Mouse (Mus musculus): ENCODE measurements around the gene Ggt5. TPM values are rescaled to one million over a fixed set of nuclear protein-coding genes. Genes with fewer than 3 reads are reported as not detected.

The Ggt5 gene
- total RNA-seq, 2 experiments from 2014 or later, result 10.8 to 13.1 TPM

DNA sequence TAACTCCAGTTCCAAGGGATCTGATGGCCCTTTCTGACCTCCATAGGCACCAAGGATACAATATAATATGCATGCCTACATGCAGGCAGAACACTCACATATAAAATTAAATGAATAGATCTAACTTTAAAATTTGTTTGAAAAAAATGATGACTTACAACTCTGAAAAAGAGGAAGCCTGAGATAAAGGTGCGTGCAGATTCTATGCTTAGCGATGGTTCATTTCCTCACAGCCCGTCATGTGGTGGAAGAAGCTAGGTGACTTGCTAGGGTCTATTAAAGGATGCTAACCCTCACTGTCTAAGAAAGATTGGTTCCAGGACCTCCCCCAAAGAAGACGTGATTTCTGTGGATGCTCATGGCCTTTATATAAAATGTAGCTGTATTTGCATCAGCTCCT is 26.9 kb downstream of the Ggt5 start:
- DNase-seq (ENCODE audit: low spot score in 2 of 2), result no peak

DNA sequence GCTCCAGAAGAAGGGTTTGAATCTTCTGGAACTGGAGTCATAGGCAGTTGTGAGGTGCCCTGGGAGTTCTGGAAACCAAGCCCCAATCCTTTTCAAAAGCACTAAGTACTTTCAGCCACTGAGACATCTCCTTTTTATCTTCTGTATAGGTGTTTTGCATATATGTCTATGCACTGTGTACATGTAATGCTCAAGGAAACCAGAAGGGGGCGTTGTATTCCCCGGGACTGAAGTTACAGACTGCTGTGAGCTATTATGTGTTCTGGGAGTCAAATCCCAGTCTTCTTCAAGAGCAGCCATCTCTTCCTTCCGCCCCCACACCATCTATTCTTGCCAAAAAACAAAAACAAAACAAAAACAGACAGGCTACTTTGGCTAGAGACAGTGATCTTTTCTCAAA is 31.7 kb downstream of the Ggt5 start:
- DNase-seq (ENCODE audit: low spot score in 2 of 2), result peak in 1 of 2 experiments; percentile 9

DNA sequence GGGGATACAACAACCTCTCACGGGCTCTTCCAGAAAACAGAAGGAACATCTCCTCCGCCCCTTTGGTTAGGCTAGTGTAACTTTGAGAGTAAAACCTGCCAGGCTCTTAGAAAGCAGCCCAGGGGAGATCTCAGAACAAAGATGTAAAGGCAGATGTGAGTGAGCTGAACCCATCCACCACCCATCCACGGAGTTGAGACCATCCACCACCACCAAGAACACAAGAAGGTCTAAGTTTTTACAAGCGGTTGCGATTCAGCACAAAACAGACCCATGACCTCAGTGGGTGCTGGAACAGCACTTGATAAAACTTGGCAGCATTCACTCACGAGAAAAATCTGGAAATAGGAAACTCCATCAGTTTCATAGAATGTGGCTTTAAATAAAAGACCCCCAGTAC is 36.8 kb downstream of the Ggt5 start:
- no peak for DNase-seq (ENCODE audit: low spot score in 2 of 2)

DNA sequence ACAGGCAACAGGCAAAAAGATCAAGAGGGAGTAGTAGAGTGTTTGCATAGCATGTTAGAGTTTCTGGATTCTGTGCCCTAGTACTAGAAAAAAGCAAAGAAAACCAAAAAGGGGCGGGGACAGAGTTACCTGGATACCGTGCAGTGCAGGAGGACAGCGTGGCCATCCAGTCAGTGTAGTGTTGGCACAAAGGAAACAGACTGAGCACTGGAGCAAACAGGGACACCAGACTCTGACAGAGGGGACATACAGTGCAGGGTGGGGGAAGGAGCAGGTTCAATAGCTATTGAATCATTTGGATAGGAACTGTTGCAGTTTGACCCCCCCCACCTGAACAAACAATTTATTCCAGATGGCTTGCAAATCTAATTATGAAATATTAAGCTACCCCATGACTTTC is 37.9 kb downstream of the Ggt5 start:
- no peak for DNase-seq (ENCODE audit: low spot score in 2 of 2)

DNA sequence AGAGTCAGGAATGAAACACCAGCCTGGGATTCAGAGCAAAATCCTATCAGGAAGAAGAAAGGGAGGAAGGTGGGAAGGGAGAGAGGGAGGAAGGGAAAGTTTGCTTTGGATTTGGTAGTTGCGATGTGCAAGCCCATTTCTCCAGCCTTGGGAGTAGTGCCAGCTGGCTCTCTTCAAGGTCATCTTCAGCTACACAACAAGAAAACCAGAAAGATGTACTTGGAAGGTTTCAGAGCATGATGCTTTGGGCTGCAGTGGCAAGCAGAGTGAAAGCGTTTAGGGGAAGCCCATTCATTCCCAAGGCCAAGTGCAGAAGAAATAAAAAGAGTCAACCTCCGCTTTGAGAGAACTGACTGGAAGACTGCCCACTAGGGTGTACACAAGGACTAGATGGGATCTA is 38.4 kb downstream of the Ggt5 start:
- peak in 1 of 2 experiments; percentile 35 for DNase-seq (ENCODE audit: low spot score in 2 of 2)

DNA sequence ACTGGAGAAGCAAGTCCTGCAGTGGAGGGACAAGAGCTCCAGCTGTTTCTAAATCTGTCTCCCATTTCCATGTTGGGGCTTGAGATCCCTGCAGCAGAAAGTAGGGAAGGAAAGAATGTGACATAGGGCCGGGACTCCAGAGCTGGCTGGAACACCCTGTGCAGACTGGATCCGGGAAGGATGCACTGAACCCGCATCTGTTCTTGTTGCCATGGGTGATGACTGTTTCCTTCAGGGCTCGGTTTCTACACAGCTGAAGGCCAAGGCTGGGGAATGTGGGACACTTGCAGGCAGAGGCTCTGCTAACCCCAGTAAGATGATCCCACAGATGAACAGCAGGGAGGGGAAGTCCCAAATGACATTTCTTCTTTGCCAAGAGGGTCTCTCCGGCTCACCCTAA is 43.5 kb downstream of the Ggt5 start:
- peak in 1 of 2 experiments; percentile 57 for DNase-seq (ENCODE audit: low spot score in 2 of 2)

DNA sequence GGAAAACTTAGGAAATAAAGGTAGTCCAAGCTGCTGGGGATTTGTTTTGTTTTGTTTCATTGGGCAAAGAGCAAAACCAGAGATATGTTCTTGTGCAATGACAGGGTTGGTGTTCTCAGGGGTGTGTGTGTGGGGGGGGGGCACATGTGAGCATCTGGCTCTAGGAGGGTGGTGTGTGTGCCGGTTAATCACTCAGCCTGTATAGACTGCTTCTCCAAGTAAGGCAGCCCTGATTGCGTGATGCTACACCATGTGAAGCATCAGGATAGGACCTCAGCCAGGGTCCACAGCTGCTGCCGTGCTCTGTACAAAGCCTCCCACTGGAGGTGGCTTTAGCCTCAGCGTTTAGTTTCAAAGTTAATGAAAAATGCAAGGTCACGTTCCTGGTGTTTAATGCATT is 43.9 kb downstream of the Ggt5 start:
- peak in 1 of 2 experiments; percentile 60 for DNase-seq (ENCODE audit: low spot score in 2 of 2)

DNA sequence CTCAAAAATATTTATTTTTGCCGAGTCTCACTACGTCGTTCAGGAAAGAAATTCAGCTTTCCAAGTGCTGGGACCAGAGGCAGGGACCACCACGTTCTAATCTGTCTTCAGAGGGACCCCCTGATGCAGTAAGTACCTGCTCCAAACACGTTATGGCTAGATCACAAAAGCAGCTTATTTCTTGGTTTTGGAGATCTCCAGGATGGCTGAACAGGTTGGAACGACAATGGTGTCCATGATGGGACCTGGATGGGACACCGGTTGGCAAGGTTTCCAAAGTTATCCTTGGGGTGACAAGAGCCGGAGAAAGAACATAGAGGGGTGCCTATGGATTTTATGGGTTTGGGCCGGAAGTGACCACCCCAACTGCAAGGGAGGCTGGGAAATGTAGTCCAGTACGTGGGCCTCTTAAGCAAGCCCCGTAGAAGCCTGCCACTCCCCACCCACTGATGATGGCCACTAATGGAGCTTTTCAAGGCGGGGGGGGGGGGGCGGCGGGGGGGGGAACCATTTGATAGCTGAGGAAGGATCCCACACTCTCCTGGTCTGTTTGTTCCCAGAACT is 44.5 kb downstream of the Ggt5 start:
- DNase-seq (ENCODE audit: low spot score in 2 of 2), result no peak

DNA sequence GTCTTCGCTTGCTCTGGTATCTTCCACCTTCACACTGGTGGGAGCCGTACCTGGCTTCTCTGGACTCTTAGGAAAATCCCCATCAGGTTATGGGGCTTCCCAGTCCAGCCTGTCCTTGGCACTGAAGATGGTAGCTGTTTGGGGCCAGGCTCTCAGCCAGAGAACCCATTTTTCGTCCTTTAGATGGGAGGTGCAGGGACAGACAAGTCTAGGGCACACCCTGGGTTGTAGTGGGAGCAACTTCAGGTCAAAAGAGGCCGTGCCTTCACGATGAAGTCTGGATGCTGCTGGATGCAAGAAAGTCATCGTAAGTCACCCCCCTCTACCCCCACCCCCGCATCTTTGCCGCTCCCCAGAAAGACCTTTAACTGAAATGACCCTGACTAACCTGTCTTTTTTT is 45.5 kb downstream of the Ggt5 start:
- no peak for DNase-seq (ENCODE audit: low spot score in 2 of 2)

DNA sequence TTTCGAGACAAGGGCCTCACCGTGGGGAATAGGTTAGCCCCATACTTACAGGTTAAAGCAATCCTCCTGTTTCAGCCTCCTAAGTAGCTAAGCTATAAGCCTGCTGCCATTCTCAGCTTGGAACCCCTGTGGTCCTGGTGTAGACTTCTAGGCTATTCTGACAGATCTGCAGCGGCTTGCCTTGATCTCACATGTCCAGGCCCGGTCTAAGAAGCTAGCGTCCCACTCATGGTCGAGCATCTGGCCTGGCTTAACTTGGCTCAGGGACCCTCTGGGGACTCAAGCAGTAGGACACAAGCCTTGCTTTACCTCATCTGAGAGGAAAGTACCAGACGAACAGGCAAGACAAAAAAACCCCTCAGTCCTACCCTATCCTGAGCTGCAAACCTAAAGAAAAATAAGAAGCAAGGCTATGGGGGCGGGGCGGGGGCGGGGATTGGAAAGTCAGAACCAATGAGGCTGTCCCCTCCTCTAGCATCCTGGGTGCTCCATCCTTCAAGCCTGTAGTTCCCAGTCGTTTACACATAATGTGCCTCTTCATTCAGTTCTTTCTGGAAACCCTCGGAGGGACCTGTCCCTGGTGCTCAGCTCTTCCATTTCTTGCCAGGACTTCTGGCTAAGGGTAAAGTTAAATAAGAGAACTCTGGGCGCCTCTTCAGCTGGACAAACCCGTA is 46.0 kb downstream of the Ggt5 start:
- no peak for DNase-seq (ENCODE audit: low spot score in 2 of 2)

DNA sequence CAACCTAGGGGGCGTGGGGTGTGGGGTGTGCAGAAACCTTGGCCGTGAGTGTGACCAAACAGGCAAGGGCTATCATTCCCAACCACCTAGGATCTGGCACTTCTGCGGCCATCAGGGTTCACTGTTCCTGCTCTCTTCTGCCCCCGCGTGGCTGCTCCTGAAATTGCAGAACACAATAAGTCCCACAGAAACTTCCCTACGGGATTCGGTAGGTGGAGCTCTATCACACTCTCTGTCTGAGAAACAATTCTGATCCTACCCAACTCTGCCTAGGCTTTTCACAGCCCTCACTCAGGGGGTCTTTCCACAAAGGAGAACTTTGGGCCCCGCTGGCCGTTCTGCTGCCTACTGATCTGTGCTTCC is 46.5 kb downstream of the Ggt5 start:
- peak; percentile 66 to 74 for DNase-seq (ENCODE audit: low spot score in 2 of 2)

DNA sequence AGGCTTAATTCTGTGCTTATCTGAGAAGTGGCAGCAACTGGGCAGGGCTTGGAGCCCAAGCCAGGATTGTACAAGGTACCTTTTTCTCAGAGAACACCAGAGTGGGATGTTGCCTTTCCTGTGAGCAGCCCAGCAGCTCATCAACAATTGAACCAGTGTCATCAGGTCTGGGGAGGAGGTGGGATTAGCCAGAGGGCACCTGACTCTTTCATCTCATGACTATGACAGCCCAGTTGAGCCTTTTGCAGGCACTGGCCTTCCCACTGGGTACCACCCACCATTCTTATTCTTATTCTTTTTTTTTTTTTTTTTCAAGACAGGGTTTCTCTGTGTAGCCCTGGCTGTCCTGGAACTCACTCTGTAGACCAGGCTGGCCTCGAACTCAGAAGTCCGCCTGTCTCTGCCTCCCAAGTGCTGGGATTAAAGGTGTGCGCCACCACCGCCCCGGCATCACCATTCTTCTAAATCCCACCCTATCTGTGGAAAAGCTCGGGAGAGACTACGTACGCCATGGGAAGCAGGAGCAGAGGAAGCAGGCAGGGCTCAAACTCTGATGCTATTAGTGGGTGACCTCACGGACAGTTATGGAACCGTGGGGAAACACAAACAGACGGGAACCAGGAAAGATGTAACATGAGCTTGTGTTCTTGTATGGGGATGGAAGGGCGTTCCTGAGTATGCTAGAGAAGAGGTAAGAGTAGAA is 47.1 kb downstream of the Ggt5 start:
- no peak for DNase-seq (ENCODE audit: low spot score in 2 of 2)

DNA sequence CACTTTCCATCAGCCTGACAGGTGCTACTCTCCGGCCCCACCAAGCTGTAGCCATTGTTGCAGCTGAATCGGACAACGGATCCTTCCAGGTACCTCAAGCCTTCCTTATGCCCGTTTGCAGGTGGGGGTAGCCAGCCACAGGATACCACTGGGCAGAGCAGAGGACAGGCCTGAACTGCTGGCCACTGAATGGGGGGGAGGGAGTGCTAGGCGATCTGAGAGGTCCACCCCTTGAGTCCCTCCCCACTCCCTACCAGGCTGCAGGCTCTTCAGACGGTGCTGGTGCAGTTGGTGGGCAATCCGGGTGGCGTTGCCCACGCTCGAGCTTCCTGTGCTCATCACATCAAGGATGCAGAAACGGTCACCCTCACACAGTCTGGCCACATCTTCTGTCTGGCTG is 48.6 kb downstream of the Ggt5 start:
- DNase-seq (ENCODE audit: low spot score in 2 of 2), result no peak

DNA sequence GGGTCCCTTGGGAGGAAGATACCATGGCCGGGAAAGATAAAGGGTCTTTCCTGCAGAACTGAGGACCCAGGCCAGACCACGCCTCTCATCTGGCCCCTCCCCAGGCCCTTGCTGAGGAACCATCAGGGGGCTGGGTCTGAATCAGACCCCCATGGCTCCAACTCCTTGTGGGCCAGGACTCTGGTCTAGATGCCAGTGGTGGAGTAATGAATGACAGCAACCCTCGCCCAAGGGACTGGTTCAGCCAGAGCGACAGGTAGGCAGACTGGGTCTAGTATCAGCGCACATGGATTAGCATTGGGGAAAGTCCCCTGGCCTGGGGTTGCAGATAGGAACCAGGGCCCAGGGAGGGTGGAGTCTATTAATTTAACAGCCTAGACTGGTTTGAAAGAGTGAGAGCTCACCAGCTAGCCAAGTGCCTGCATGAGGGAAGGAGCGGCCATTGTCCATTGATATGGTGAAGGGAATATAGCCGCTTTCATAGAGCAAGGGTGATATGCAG is 52.6 kb downstream of the Ggt5 start:
- peak in 1 of 2 experiments; percentile 15 for DNase-seq (ENCODE audit: low spot score in 2 of 2)

DNA sequence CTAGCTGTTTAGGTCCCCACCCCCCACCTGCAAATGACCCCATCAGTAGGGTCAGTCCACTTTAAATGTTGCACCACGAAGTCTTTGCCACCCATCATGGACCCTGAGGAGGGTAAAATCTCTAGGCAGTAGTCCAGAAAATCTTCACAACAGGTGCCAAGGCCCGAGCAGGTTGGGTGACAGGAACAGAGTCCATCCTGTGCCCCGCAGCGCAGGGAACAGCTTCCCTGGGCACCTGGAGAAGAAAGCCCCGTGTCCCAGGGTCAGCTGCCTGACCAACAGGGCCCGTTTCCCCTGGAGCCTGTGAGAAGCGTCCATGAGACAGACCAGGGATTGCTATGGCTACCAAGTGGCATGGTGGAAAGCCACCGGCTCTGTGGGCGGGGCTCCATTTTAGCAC is 53.3 kb downstream of the Ggt5 start:
- peak in 1 of 2 experiments; percentile 16 for DNase-seq (ENCODE audit: low spot score in 2 of 2)

DNA sequence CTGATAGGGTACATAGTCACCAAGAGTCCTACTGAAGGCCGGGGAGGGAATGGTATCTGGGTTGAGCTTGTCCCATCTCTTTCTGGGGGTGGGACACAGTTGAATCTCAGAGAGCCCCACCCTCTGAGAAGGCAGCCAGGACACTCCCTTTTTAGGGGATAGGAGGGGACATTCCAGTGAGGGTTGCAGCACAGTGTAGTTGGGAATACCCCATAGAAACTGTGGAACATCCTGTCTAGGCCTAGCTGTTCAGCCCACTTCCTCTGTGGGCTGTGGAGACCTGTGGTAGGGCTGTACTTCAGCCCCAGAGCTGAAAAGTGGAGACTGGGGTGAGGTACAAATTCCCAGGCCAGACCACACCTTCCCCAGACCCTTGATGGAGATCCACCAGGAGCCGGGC is 53.8 kb downstream of the Ggt5 start:
- peak in 1 of 2 experiments; percentile 10 for DNase-seq (ENCODE audit: low spot score in 2 of 2)

DNA sequence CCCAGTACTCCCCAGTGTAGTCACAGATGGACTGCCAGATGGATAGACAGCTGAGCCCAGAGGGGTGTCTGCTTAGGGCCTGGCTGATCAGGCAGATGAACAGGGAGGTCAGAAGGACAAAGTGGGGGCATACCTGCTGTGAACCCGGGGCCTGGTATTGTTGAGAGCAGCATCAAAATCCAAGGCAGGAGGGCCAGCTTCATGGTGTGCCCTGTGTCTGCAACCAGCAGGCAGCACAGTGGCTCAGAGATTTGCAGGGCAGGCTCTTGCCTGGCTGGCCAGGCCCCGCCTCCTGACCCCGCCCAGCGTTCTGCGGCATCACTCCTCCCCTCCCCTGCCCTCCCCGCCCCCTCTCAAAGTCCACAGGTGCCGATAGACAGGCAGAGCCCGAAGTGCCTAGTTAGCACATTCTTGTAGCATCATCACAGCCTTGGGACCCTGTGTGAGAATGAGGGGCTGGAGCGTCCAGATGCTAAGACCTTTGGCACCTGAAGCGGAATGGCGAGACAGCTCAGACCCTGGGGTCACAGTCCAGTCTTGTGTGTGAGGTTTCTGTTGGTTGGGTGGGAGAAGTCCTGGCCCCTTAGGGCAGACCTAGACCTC is 54.7 kb downstream of the Ggt5 start, which contains the start of gene Susd2:
Gene Susd2, minus strand, starts transcription at position 268 of the 603 bp plus-strand sequence.
- no peak for DNase-seq (ENCODE audit: low spot score in 2 of 2)

DNA sequence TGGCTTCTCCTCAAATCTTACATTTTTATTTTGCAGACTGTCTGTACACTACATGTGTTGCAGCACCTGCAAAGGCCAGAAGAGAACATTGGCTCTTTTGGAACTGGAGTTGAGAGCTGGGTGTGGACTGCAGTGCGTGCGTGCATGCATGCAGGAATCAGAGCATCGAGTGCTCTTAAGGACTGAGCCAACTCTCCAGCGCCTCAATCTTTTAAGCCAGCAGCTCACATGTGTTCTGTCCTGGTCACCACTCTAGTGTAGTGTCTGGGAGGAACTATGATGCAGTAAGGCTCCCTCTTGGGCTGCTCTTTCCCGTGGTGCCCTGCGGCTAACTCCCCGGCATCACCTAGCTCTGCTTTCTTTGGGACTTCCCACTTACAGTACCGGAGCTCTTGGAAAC is 56.5 kb downstream of the Ggt5 start:
- no peak for DNase-seq (ENCODE audit: low spot score in 2 of 2)

DNA sequence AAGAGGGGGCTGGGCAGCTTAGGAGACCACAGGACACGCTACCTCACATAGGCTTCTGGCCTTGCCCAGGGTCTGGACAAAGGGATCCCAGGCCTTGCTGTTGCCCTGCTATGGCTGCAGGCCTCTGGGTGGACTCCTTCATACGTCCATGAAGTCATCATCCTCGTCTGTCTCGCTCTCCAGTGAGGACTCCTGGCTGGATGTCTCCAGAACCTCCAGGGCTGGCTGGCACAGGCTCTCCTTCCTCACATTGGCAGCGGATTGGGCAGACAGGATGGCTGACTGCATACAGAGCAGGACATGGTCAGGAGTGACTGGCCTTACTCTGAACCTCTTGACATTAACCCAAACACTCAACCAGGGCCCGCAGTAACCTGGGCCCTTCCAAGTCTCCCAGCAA is 57.3 kb downstream of the Ggt5 start:
- no peak for DNase-seq (ENCODE audit: low spot score in 2 of 2)

DNA sequence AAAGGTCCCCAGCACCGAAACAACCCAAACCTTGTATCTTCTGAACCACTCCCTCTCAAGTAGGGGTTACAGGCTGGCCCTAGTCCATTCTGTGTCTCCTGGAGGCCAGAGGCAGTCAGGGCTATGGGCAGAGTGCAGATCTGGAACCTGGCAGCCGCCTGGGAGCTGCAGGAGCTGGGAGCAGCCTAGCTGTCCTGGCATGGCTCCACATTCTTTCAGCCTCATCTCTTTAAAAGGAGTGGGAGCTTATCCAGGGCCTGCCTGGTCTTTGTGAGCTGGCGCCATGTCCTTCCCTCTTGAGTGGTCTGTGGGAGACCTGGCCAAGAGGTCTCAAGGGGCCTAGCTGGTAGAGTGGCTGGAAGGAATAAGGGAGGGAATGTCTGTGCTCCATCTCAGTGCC is 58.2 kb downstream of the Ggt5 start:
- DNase-seq (ENCODE audit: low spot score in 2 of 2), result peak in 1 of 2 experiments; percentile 60

DNA sequence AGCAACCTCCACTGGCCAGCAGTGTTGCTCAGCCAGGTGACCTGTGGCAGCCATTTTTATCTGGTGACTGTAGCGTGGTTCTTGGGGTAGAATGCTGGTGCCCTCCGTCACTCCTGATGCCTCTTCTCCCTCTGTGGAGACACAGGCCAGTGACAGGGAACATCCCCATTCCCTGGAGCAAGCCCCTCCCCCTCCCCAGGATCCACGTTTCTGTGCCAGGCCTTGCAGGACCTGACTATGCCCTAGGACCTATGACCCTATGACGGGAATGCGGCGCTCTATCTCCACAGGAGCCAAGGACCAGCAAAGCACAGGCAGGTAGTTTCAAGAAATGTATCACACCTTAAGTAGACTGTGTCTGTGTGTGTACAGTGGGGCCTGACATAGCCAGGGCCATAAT is 59.0 kb downstream of the Ggt5 start:
- DNase-seq (ENCODE audit: low spot score in 2 of 2), result no peak

DNA sequence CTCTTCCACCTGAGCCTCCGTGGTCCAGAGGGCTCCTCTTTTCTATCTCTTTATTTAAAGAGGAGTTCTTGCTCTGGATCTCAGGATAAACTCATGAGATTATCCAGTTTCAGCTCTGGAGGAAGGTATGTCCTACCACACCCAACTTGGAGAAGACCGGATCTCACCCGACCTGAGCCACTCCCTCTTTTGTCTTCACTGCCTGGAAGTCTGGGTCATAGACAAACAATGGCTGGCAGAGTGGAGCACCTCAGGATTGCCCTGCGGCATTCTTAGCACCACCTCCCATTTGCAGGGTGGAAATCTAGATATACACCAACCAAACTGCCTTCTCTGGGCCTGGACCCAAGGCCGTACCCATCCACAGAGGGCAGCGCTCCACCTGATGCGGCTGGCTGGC is 59.9 kb downstream of the Ggt5 start:
- no peak for DNase-seq (ENCODE audit: low spot score in 2 of 2)

All from gastrocnemius, postnatal 4 days (tissue).